Mouse (Mus musculus): ENCODE measurements around the gene 4931406P16Rik.
"Not testable (repeated sequence)": the region's sequence is repeated elsewhere in the genome, so short reads cannot be mapped to it uniquely, and the experiment has no call there.

Gene 4931406P16Rik

GRCm38 (mm10) chr7:34313443-34313875 is at the start of gene 4931406P16Rik:
Gene 4931406P16Rik, minus strand, starts transcription at chr7:34313551.
- in situ Hi-C loops (cut with MseI, MboI), result no loop called here

GRCm38 (mm10) chr7:34355629-34356028 is 42.3 kb upstream of the 4931406P16Rik start:
- in situ Hi-C loops (cut with MseI, MboI), result loop anchor here in 1 of 2 experiments (10.0 kb wide), 1 partner anchor 91 kb away; no protein-coding TSS in a partner anchor

- in situ Hi-C loops (cut with MseI, MboI), result loop anchor here (5.0 to 10.0 kb wide), 2 partner anchors 87 to 105 kb away; no protein-coding TSS in a partner anchor
Measured at GRCm38 (mm10) chr7:34351997-34352396, 38.6 kb upstream of the 4931406P16Rik start.

GRCm38 (mm10) chr7:34350166-34350565 is 36.8 kb upstream of the 4931406P16Rik start:
- in situ Hi-C loops (cut with MseI, MboI), result loop anchor here (5.0 to 10.0 kb wide), 2 partner anchors 85 to 103 kb away; no protein-coding TSS in a partner anchor

- in situ Hi-C loops (cut with MseI, MboI), result no loop called here
Measured at GRCm38 (mm10) chr7:34348011-34348410, 34.7 kb upstream of the 4931406P16Rik start.

GRCm38 (mm10) chr7:34347041-34347440 is 33.7 kb upstream of the 4931406P16Rik start:
- in situ Hi-C loops (cut with MseI, MboI), result no loop called here

GRCm38 (mm10) chr7:34346505-34346904 is 33.2 kb upstream of the 4931406P16Rik start:
- in situ Hi-C loops (cut with MseI, MboI), result no loop called here

GRCm38 (mm10) chr7:34342040-34342793 is 28.9 kb upstream of the 4931406P16Rik start:
- in situ Hi-C loops (cut with MseI, MboI), result no loop called here

GRCm38 (mm10) chr7:34340841-34341240 is 27.5 kb upstream of the 4931406P16Rik start:
- in situ Hi-C loops (cut with MseI, MboI), result no loop called here

GRCm38 (mm10) chr7:34339164-34339489 is 25.8 kb upstream of the 4931406P16Rik start:
- in situ Hi-C loops (cut with MseI, MboI), result no loop called here

- in situ Hi-C loops (cut with MseI, MboI), result no loop called here
Measured at GRCm38 (mm10) chr7:34338445-34339163, 25.3 kb upstream of the 4931406P16Rik start.

GRCm38 (mm10) chr7:34337268-34337667 is 23.9 kb upstream of the 4931406P16Rik start:
- in situ Hi-C loops (cut with MseI, MboI), result no loop called here

GRCm38 (mm10) chr7:34336545-34336944 is 23.2 kb upstream of the 4931406P16Rik start:
- in situ Hi-C loops (cut with MseI, MboI), result not testable (repeated sequence)

GRCm38 (mm10) chr7:34327493-34327892 is 14.1 kb upstream of the 4931406P16Rik start:
- in situ Hi-C loops (cut with MseI, MboI), result no loop called here

- in situ Hi-C loops (cut with MseI, MboI), result no loop called here
Measured at GRCm38 (mm10) chr7:34324857-34325256, 11.5 kb upstream of the 4931406P16Rik start.

GRCm38 (mm10) chr7:34324005-34324404 is 10.7 kb upstream of the 4931406P16Rik start:
- in situ Hi-C loops (cut with MseI, MboI), result no loop called here

GRCm38 (mm10) chr7:34323351-34323750 is 10.0 kb upstream of the 4931406P16Rik start:
- in situ Hi-C loops (cut with MseI, MboI), result no loop called here

GRCm38 (mm10) chr7:34321958-34322357 is 8.6 kb upstream of the 4931406P16Rik start:
- in situ Hi-C loops (cut with MseI, MboI), result no loop called here

GRCm38 (mm10) chr7:34321119-34321518 is 7.8 kb upstream of the 4931406P16Rik start:
- in situ Hi-C loops (cut with MseI, MboI), result no loop called here

- in situ Hi-C loops (cut with MseI, MboI), result no loop called here
Measured at GRCm38 (mm10) chr7:34319957-34320356, 6.6 kb upstream of the 4931406P16Rik start.

GRCm38 (mm10) chr7:34319123-34319522 is 5.8 kb upstream of the 4931406P16Rik start:
- in situ Hi-C loops (cut with MseI, MboI), result no loop called here

GRCm38 (mm10) chr7:34317901-34318476 is 4.6 kb upstream of the 4931406P16Rik start:
- in situ Hi-C loops (cut with MseI, MboI), result no loop called here
